Mouse (Mus musculus) megakaryocyte-erythroid progenitor cell, adult 5-6 weeks (primary cell): ENCODE data around the gene Ifna2. TPM values are rescaled to one million over a fixed set of nuclear protein-coding genes. Genes with fewer than 3 reads are reported as not detected.

Experiments
- ATAC-seq: replicated peaks from 2 replicates; pipeline ENCODE4 v1.8.0; 2016; ENCODE audit warnings: mild to moderate bottlenecking, inconsistent platforms; ENCODE audit not compliant: severe bottlenecking, poor library complexity, low FRiP score, low TSS enrichment
- total RNA-seq, 2 experiments: library from RNA; stranded (forward) in 1 of 2; stranded (reverse) in 1 of 2; fragments of 200-1000, 215-1000 nt in 1 of 2; fragments of >200 nt in 1 of 2; fragmentation: Nextera tagmentation in 1 of 2; gene quantifications; 2 replicates each; pipeline ENCODE4 v1.2.3; 2014 to 2017

The Ifna2 gene
- total RNA-seq, 2 experiments from 2014 or later: not detected

DNA sequence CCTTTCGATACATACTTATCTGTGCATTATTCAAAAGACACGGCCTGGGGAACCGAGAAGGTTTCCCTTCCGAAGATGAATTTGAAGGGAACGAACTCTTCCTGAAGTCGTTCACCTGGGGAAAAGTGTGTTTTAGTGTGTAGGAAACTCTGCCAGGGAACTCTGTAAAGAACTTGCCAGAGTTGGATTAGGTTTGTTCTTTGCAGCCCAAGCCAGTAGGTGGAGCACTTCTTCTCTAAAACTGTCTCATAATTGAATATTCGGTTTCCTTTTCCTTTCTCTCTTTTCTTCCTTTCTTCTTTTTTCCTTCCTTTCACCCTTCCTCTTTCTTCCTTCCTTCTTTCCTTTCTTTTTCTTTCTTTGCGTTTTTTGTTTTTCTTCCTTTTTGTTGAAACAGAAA, 3.4 kb downstream of the Ifna2 start:
- 0 out of 2 replicates have a peak, but pooled peaks have one; percentile 56 for ATAC-seq

GRCm38 (mm10) chr4:88676824-88677223, 6.9 kb downstream of the Ifna2 start, which contains the start of gene Ifna16:
Gene Ifna16 (minus strand): TSS chr4:88676924.
- ATAC-seq: no peak

DNA sequence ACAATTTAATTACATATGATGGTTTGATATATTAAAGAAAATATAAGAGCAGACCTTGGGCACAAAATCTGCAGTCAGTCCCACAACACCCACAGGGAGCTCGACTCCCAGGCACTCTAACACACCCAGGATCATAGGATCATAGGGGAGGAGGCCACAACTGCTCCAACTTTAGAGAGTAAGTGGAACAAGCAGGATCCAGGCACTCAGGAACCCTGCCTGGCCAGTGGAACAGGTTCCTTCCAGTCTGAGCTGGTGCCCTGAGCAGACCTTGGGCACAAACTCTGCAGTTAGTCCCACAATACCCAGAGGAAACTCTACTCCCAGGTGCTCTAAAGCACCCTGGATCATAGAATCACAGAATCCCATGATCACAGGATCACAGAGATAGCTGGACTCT, 28.3 kb downstream of the Ifna2 start:
- ATAC-seq: no peak

- ATAC-seq: no peak
Measured at GRCm38 (mm10) chr4:88653644-88654043, 30.1 kb downstream of the Ifna2 start.

- no peak for ATAC-seq
Measured at GRCm38 (mm10) chr4:88644359-88644758, 39.4 kb downstream of the Ifna2 start, which contains the start of gene Ifna13. Gene Ifna13 (minus strand): TSS chr4:88644459.

GRCm38 (mm10) chr4:88642526-88642925, 41.2 kb downstream of the Ifna2 start:
- ATAC-seq: no peak

GRCm38 (mm10) chr4:88641077-88641831, 42.5 kb downstream of the Ifna2 start:
- peak; percentile 86 for ATAC-seq

- no peak; the same call in 1 of the 2 replicates for ATAC-seq
Measured at GRCm38 (mm10) chr4:88640704-88641076, 43.0 kb downstream of the Ifna2 start.

DNA sequence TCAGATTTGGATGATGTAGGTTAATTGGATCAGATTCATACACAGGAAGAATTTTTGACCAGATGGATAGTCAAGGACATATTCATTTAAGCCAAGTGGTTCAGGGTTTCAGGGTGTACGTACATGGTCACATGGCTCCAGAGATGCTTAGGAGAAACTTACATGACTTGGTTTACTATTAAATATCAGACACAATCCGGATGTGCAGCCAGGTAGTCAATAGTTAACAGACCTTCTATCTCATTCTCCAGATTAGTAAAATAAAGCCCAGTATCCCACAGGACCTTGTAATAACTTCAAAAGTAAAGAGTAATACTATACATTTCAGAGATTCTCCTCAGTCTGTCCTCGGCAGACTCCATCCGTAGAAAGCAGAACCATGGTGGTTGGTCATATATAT, 49.4 kb downstream of the Ifna2 start, which contains the start of gene C87499:
Gene C87499 (minus strand): TSS at position 101 of the 400 bp plus-strand sequence.
- no peak for ATAC-seq

Other genes starting within 250 kb of the Ifna2 start
Only the 30 nearest of the 33 such genes appear.
- not detected in 2 replicates for gene Ifnb1, start 161.1 kb downstream of the Ifna2 start, total RNA-seq (2014; fragmentation: Nextera tagmentation)
- not detected in 2 replicates for gene Ifnb1, start 161.1 kb downstream of the Ifna2 start, total RNA-seq (2017)
- gene Ifna15, start 125.7 kb downstream of the Ifna2 start, total RNA-seq (2014; fragmentation: Nextera tagmentation): not detected in 2 replicates
- gene Ifna15, start 125.7 kb downstream of the Ifna2 start, total RNA-seq (2017): not detected in 2 replicates
- not detected in 2 replicates for gene Ifna14, start 112.1 kb downstream of the Ifna2 start, total RNA-seq (2014; fragmentation: Nextera tagmentation)
- not detected in 2 replicates for gene Ifna14, start 112.1 kb downstream of the Ifna2 start, total RNA-seq (2017)
- gene Ifna9, start 91.5 kb downstream of the Ifna2 start, total RNA-seq (2014; fragmentation: Nextera tagmentation): not detected in 2 replicates
- gene Ifna9, start 91.5 kb downstream of the Ifna2 start, total RNA-seq (2017): not detected in 2 replicates
- not detected in 2 replicates for gene Ifna12, start 80.5 kb downstream of the Ifna2 start, total RNA-seq (2014; fragmentation: Nextera tagmentation)
- gene Ifna12, start 80.5 kb downstream of the Ifna2 start, total RNA-seq (2017): not detected in 2 replicates
- not detected in 2 replicates for gene C87499, start 49.5 kb downstream of the Ifna2 start, total RNA-seq (2014; fragmentation: Nextera tagmentation)
- gene C87499, start 49.5 kb downstream of the Ifna2 start, total RNA-seq (2017): not detected in 2 replicates
- gene Ifna13, start 39.5 kb downstream of the Ifna2 start, total RNA-seq (2014; fragmentation: Nextera tagmentation): not detected in 2 replicates
- not detected in 2 replicates for gene Ifna13, start 39.5 kb downstream of the Ifna2 start, total RNA-seq (2017)
- not detected in 2 replicates for gene Ifna16, start 7.0 kb downstream of the Ifna2 start, total RNA-seq (2014; fragmentation: Nextera tagmentation)
- not detected in 2 replicates for gene Ifna16, start 7.0 kb downstream of the Ifna2 start, total RNA-seq (2017)
- not detected in 2 replicates for gene Ifnab, start 7.4 kb upstream of the Ifna2 start, total RNA-seq (2014; fragmentation: Nextera tagmentation)
- not detected in 2 replicates for gene Ifnab, start 7.4 kb upstream of the Ifna2 start, total RNA-seq (2017)
- gene Gm26566, start 37.9 kb upstream of the Ifna2 start, total RNA-seq (2014; fragmentation: Nextera tagmentation): not detected in 2 replicates
- gene Gm26566, start 37.9 kb upstream of the Ifna2 start, total RNA-seq (2017): 1.1 and 1.5 TPM in 2 replicates
- 37.1 and 50.0 TPM in 2 replicates for gene Klhl9, start 38.6 kb upstream of the Ifna2 start, total RNA-seq (2014; fragmentation: Nextera tagmentation)
- 67.3 and 88.5 TPM in 2 replicates for gene Klhl9, start 38.6 kb upstream of the Ifna2 start, total RNA-seq (2017)
- gene Gm13271, start 71.0 kb upstream of the Ifna2 start, total RNA-seq (2014; fragmentation: Nextera tagmentation): not detected in 2 replicates
- gene Gm13271, start 71.0 kb upstream of the Ifna2 start, total RNA-seq (2017): not detected in 2 replicates
- gene Gm13283, start 76.2 kb upstream of the Ifna2 start, total RNA-seq (2014; fragmentation: Nextera tagmentation): not detected in 2 replicates
- not detected in 2 replicates for gene Gm13283, start 76.2 kb upstream of the Ifna2 start, total RNA-seq (2017)
- gene Gm13290, start 89.9 kb upstream of the Ifna2 start, total RNA-seq (2014; fragmentation: Nextera tagmentation): not detected in 2 replicates
- not detected in 2 replicates for gene Gm13290, start 89.9 kb upstream of the Ifna2 start, total RNA-seq (2017)
- gene Gm13289, start 93.0 kb upstream of the Ifna2 start, total RNA-seq (2014; fragmentation: Nextera tagmentation): not detected in 2 replicates
- not detected in 2 replicates for gene Gm13289, start 93.0 kb upstream of the Ifna2 start, total RNA-seq (2017)
- gene Gm13272, start 95.9 kb upstream of the Ifna2 start, total RNA-seq (2014; fragmentation: Nextera tagmentation): not detected in 2 replicates
- gene Gm13272, start 95.9 kb upstream of the Ifna2 start, total RNA-seq (2017): not detected in 2 replicates
- 0.57 TPM in 1 of 2 replicates, not detected in the other for gene Ifnz, start 98.2 kb upstream of the Ifna2 start, total RNA-seq (2014; fragmentation: Nextera tagmentation)
- gene Ifnz, start 98.2 kb upstream of the Ifna2 start, total RNA-seq (2017): 0.11 TPM in 1 of 2 replicates, not detected in the other
- gene Gm13276, start 101.8 kb upstream of the Ifna2 start, total RNA-seq (2014; fragmentation: Nextera tagmentation): not detected in 2 replicates
- 1.6 TPM in 1 of 2 replicates, not detected in the other for gene Gm13276, start 101.8 kb upstream of the Ifna2 start, total RNA-seq (2017)
- gene Gm13277, start 104.7 kb upstream of the Ifna2 start, total RNA-seq (2014; fragmentation: Nextera tagmentation): not detected in 2 replicates
- not detected in 2 replicates for gene Gm13277, start 104.7 kb upstream of the Ifna2 start, total RNA-seq (2017)
- gene Gm13278, start 107.6 kb upstream of the Ifna2 start, total RNA-seq (2014; fragmentation: Nextera tagmentation): not detected in 2 replicates
- not detected in 2 replicates for gene Gm13278, start 107.6 kb upstream of the Ifna2 start, total RNA-seq (2017)
- gene Gm13275, start 110.6 kb upstream of the Ifna2 start, total RNA-seq (2014; fragmentation: Nextera tagmentation): not detected in 2 replicates
- gene Gm13275, start 110.6 kb upstream of the Ifna2 start, total RNA-seq (2017): not detected in 2 replicates
- gene Gm13279, start 113.5 kb upstream of the Ifna2 start, total RNA-seq (2014; fragmentation: Nextera tagmentation): not detected in 2 replicates
- not detected in 2 replicates for gene Gm13279, start 113.5 kb upstream of the Ifna2 start, total RNA-seq (2017)
- not detected in 2 replicates for gene Gm13285, start 115.8 kb upstream of the Ifna2 start, total RNA-seq (2014; fragmentation: Nextera tagmentation)
- not detected in 2 replicates for gene Gm13285, start 115.8 kb upstream of the Ifna2 start, total RNA-seq (2017)
- not detected in 2 replicates for gene Gm13287, start 119.3 kb upstream of the Ifna2 start, total RNA-seq (2014; fragmentation: Nextera tagmentation)
- gene Gm13287, start 119.3 kb upstream of the Ifna2 start, total RNA-seq (2017): not detected in 2 replicates
- gene Gm13288, start 121.6 kb upstream of the Ifna2 start, total RNA-seq (2014; fragmentation: Nextera tagmentation): not detected in 2 replicates
- 1.2 TPM in 1 of 2 replicates, not detected in the other for gene Gm13288, start 121.6 kb upstream of the Ifna2 start, total RNA-seq (2017)
- gene Ifna7, start 132.3 kb upstream of the Ifna2 start, total RNA-seq (2014; fragmentation: Nextera tagmentation): not detected in 2 replicates
- gene Ifna7, start 132.3 kb upstream of the Ifna2 start, total RNA-seq (2017): not detected in 2 replicates
- not detected in 2 replicates for gene Ifna11, start 136.0 kb upstream of the Ifna2 start, total RNA-seq (2014; fragmentation: Nextera tagmentation)
- gene Ifna11, start 136.0 kb upstream of the Ifna2 start, total RNA-seq (2017): not detected in 2 replicates
- gene Ifna6, start 143.5 kb upstream of the Ifna2 start, total RNA-seq (2014; fragmentation: Nextera tagmentation): not detected in 2 replicates
- not detected in 2 replicates for gene Ifna6, start 143.5 kb upstream of the Ifna2 start, total RNA-seq (2017)
- not detected in 2 replicates for gene Ifna5, start 151.6 kb upstream of the Ifna2 start, total RNA-seq (2014; fragmentation: Nextera tagmentation)
- not detected in 2 replicates for gene Ifna5, start 151.6 kb upstream of the Ifna2 start, total RNA-seq (2017)
- gene Ifna4, start 157.9 kb upstream of the Ifna2 start, total RNA-seq (2014; fragmentation: Nextera tagmentation): not detected in 2 replicates
- gene Ifna4, start 157.9 kb upstream of the Ifna2 start, total RNA-seq (2017): not detected in 2 replicates